Mouse (Mus musculus) heart, postnatal 0 days (tissue): ENCODE measurements around the gene Runx1.

ENCODE experiments used
- CTCF ChIP-seq: IDR thresholded peaks from 2 replicates; pipeline ENCODE4 v1.5.1; 2016; ENCODE audit warnings: antibody characterized with exemption, control low read depth, low read depth
- EP300 ChIP-seq: IDR thresholded peaks from 2 replicates; pipeline ENCODE4 v1.6.1; 2016; ENCODE audit warnings: antibody characterized with exemption, low read depth

- no peak for TF ChIP-seq CTCF
- no peak for TF ChIP-seq EP300
These were observed 174.7 kb downstream of the Runx1 start for GRCm38 (mm10) chr16:92651256-92651655.
